Mouse (Mus musculus): ENCODE results near the gene Pou2f2. TPM values are rescaled to one million over a fixed set of nuclear protein-coding genes. Genes with fewer than 3 reads are reported as not detected.

Pou2f2 gene
- 34.8 TPM for polyA plus RNA-seq (2015; fragmentation: Illumina TruSeq; extraction: RNeasy Lipid Tissue Mini Kit (QIAGEN cat#74804); ENCODE audit: insufficient read depth, low replicate concordance)

GRCm38 (mm10) chr7:25179606-25180161 is at the start of gene Pou2f2:
TSS of gene Pou2f2 (minus strand) at chr7:25179726.

GRCm38 (mm10) chr7:25221102-25221883 is 41.8 kb upstream of the Pou2f2 start, which contains the start of gene Zfp526:
TSS of gene Zfp526 (plus strand) at chr7:25221425.

GRCm38 (mm10) chr7:25220457-25221101 is 41.1 kb upstream of the Pou2f2 start, which contains the start of gene Dedd2:
TSS of gene Dedd2 (minus strand) at chr7:25220615.

DNA sequence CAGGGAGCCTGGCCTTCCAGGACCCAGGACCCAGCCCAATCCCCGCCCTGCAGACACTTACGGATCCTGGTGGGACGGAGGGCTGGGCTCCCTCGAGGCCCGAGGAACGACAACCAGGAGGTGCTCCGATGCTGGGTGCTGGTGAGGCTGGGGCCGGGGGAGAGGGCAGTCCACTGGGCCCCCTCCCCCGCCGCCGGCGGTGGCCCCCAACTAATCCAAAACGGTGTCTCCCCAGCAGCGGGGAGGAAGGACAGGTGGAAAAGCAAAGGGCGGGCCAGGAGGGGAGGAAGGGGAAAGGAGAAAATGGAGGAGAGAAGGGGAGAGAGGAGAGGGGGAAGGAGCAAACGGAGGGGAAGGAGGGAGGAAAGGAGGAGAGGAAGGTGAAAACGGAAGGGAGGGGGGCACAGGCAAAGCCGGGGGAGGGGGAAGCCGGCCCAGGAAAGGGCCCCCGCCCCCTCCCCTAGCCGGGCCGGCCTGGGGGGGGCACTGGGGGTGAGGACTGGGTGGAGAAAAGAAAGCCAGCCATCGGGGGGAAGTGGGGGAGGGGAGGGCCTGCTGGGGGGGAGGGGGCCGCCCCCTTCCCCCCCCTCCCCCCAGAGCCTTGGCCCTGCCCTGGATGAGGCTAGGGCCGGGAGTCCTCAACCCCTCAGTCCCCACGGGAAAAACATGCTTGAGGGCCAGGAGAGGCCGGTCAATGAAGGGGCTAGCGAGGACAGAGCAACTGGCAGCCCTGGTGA is 107.4 kb downstream of the Pou2f2 start, which contains the start of the genes Grik5 and Zfp574:
TSS of gene Grik5 (minus strand) at position 368 of the 737 bp plus-strand sequence.
TSS of gene Zfp574 (plus strand) at position 589 of the 737 bp plus-strand sequence.

Other genes starting within 250 kb of the Pou2f2 start
- not detected for gene Gm4881, start 235.2 kb downstream of the Pou2f2 start, polyA plus RNA-seq (2015; fragmentation: Illumina TruSeq; extraction: RNeasy Lipid Tissue Mini Kit (QIAGEN cat#74804); ENCODE audit: insufficient read depth, low replicate concordance)
- 40.1 TPM for gene Rabac1, start 207.0 kb downstream of the Pou2f2 start, polyA plus RNA-seq (2015; fragmentation: Illumina TruSeq; extraction: RNeasy Lipid Tissue Mini Kit (QIAGEN cat#74804); ENCODE audit: insufficient read depth, low replicate concordance)
- 4.9 TPM for gene Atp1a3, start 173.8 kb downstream of the Pou2f2 start, polyA plus RNA-seq (2015; fragmentation: Illumina TruSeq; extraction: RNeasy Lipid Tissue Mini Kit (QIAGEN cat#74804); ENCODE audit: insufficient read depth, low replicate concordance)
- gene Grik5, start 107.4 kb downstream of the Pou2f2 start, polyA plus RNA-seq (2015; fragmentation: Illumina TruSeq; extraction: RNeasy Lipid Tissue Mini Kit (QIAGEN cat#74804); ENCODE audit: insufficient read depth, low replicate concordance): 2.4 TPM
- gene Zfp574, start 107.2 kb downstream of the Pou2f2 start, polyA plus RNA-seq (2015; fragmentation: Illumina TruSeq; extraction: RNeasy Lipid Tissue Mini Kit (QIAGEN cat#74804); ENCODE audit: insufficient read depth, low replicate concordance): 1.7 TPM
- 21.2 TPM for gene Dedd2, start 40.9 kb upstream of the Pou2f2 start, polyA plus RNA-seq (2015; fragmentation: Illumina TruSeq; extraction: RNeasy Lipid Tissue Mini Kit (QIAGEN cat#74804); ENCODE audit: insufficient read depth, low replicate concordance)
- 6.4 TPM for gene Zfp526, start 41.7 kb upstream of the Pou2f2 start, polyA plus RNA-seq (2015; fragmentation: Illumina TruSeq; extraction: RNeasy Lipid Tissue Mini Kit (QIAGEN cat#74804); ENCODE audit: insufficient read depth, low replicate concordance)
- gene Gsk3a, start 58.1 kb upstream of the Pou2f2 start, polyA plus RNA-seq (2015; fragmentation: Illumina TruSeq; extraction: RNeasy Lipid Tissue Mini Kit (QIAGEN cat#74804); ENCODE audit: insufficient read depth, low replicate concordance): 56.1 TPM
- gene Erf, start 71.0 kb upstream of the Pou2f2 start, polyA plus RNA-seq (2015; fragmentation: Illumina TruSeq; extraction: RNeasy Lipid Tissue Mini Kit (QIAGEN cat#74804); ENCODE audit: insufficient read depth, low replicate concordance): 4.6 TPM
- 85.9 TPM for gene Cic, start 88.0 kb upstream of the Pou2f2 start, polyA plus RNA-seq (2015; fragmentation: Illumina TruSeq; extraction: RNeasy Lipid Tissue Mini Kit (QIAGEN cat#74804); ENCODE audit: insufficient read depth, low replicate concordance)
- gene Pafah1b3, start 118.3 kb upstream of the Pou2f2 start, polyA plus RNA-seq (2015; fragmentation: Illumina TruSeq; extraction: RNeasy Lipid Tissue Mini Kit (QIAGEN cat#74804); ENCODE audit: insufficient read depth, low replicate concordance): 21.5 TPM
- not detected for gene Prr19, start 121.7 kb upstream of the Pou2f2 start, polyA plus RNA-seq (2015; fragmentation: Illumina TruSeq; extraction: RNeasy Lipid Tissue Mini Kit (QIAGEN cat#74804); ENCODE audit: insufficient read depth, low replicate concordance)
- gene Tmem145, start 126.4 kb upstream of the Pou2f2 start, polyA plus RNA-seq (2015; fragmentation: Illumina TruSeq; extraction: RNeasy Lipid Tissue Mini Kit (QIAGEN cat#74804); ENCODE audit: insufficient read depth, low replicate concordance): not detected
- gene Megf8, start 137.4 kb upstream of the Pou2f2 start, polyA plus RNA-seq (2015; fragmentation: Illumina TruSeq; extraction: RNeasy Lipid Tissue Mini Kit (QIAGEN cat#74804); ENCODE audit: insufficient read depth, low replicate concordance): 2.7 TPM
- gene Cnfn, start 190.0 kb upstream of the Pou2f2 start, polyA plus RNA-seq (2015; fragmentation: Illumina TruSeq; extraction: RNeasy Lipid Tissue Mini Kit (QIAGEN cat#74804); ENCODE audit: insufficient read depth, low replicate concordance): not detected
- gene Lipe, start 219.0 kb upstream of the Pou2f2 start, polyA plus RNA-seq (2015; fragmentation: Illumina TruSeq; extraction: RNeasy Lipid Tissue Mini Kit (QIAGEN cat#74804); ENCODE audit: insufficient read depth, low replicate concordance): 9.6 TPM
- not detected for gene Cxcl17, start 233.2 kb upstream of the Pou2f2 start, polyA plus RNA-seq (2015; fragmentation: Illumina TruSeq; extraction: RNeasy Lipid Tissue Mini Kit (QIAGEN cat#74804); ENCODE audit: insufficient read depth, low replicate concordance)